Mouse (Mus musculus) hindbrain, embryonic 14.5 days (tissue): ENCODE data around the gene Gabarapl1. TPM values are rescaled to one million over a fixed set of nuclear protein-coding genes. Genes with fewer than 3 reads are reported as not detected.
A peak's percentile ranks its signal among the peaks of the same experiment; 100 is the strongest.

ENCODE experiments used
- ATAC-seq: fragments of 200-750 bp; cut with Nextera tagmentation; 2 replicates; pipeline ENCODE4 v1.8.0; 2017; ENCODE audit warnings: moderate number of reproducible peaks, mild to moderate bottlenecking, moderate TSS enrichment, moderate library complexity; ENCODE audit not compliant: low FRiP score
- DNase-seq: peaks from one replicate; pipeline ENCODE4 v3.0.0-alpha.2; 2015; ENCODE audit warnings: low spot score
- H3K27ac ChIP-seq: fragments of 300-500 bp; sonication (generic); 2 replicates; pipeline ENCODE4 v1.5.1; 2014; ENCODE audit warnings: mild to moderate bottlenecking, moderate library complexity
- H3K27me3 ChIP-seq: fragments of 300-500 bp; sonication (generic); 2 replicates; pipeline ENCODE4 v1.6.1; 2014; ENCODE audit warnings: mild to moderate bottlenecking, low read length, mixed read lengths; ENCODE audit not compliant: control insufficient read depth, insufficient read depth
- H3K36me3 ChIP-seq: fragments of 300-500 bp; sonication (generic); replicated peaks from 2 replicates; pipeline ENCODE4 v1.6.1; 2014; ENCODE audit not compliant: control insufficient read depth, insufficient read depth
- H3K4me1 ChIP-seq: fragments of 300-500 bp; sonication (generic); replicated peaks from 2 replicates; pipeline ENCODE4 v1.6.1; 2014; ENCODE audit warnings: antibody characterized with exemption, low read length, mixed read lengths; ENCODE audit not compliant: control insufficient read depth, insufficient read depth
- H3K4me2 ChIP-seq: fragments of 300-500 bp; sonication (generic); replicated peaks from 2 replicates; pipeline ENCODE4 v1.6.1; 2014; ENCODE audit warnings: mild to moderate bottlenecking, moderate library complexity
- H3K4me3 ChIP-seq: fragments of 300-500 bp; sonication (generic); replicated peaks from 2 replicates; pipeline ENCODE4 v1.5.1; 2014; ENCODE audit warnings: mild to moderate bottlenecking, low read length
- H3K9ac ChIP-seq: fragments of 300-500 bp; sonication (generic); 2 replicates; pipeline ENCODE4 v1.6.1; 2014
- H3K9me3 ChIP-seq: fragments of 300-500 bp; sonication (generic); 2 replicates; pipeline ENCODE4 v1.6.1; 2016; ENCODE audit warnings: low read length; ENCODE audit not compliant: control insufficient read depth
- whole genome bisulfite sequencing: fragments of 180-500 bp; shearing (Covaris S2); extraction: QIAGEN DNeasy Blood & Tissue Kit; methylation state at CpG from one replicate; pipeline ENCODE4 v1.1.7; 2014; 5-methylcytosine and 5-hydroxymethylcytosine counted together
- polyA plus RNA-seq: library from polyadenylated mRNA; unstranded; fragments of >200 nt; fragmentation: Nextera tagmentation; extraction: Ambion mirVana; gene quantifications from 2 replicates; pipeline ENCODE4 v1.2.1, GENCODE M21; 2014

Gabarapl1 gene
- polyA plus RNA-seq, 1 experiment from 2014 or later, result 74.7 TPM

DNA sequence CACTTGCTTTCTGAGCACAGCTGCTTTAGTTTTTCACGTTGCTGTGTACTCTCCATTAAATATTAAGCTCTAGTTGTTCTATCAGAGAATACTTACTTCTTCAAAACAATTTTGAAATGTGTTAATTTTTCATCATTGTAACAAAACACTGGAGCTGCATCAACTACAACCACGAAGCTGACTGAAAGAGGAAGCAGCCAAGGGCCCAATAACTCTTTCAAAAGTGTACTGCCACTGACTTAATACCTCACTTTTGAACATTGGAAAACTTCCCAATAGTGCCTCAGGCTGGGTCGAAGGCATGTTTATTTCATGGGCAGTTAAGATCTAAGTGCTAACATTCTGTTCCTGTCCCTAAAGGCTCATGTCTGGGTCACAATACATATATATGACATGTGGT lies 15.0 kb downstream of the Gabarapl1 start:
- ATAC-seq (no peak), DNase-seq (no peak)
- Histone ChIP-seq H3K4me1 (no peaks in the 10 kb centered on the region), H3K27ac (no peak overlapping the region), H3K9ac (no peak overlapping the region), H3K4me2 (no peak overlapping the region), H3K27me3 (no peaks in the 10 kb centered on the region), H3K4me3 (no peak overlapping the region), H3K9me3 (no peaks in the 10 kb centered on the region), H3K36me3 (0 out of 2 replicates have a peak, but pooled peaks cover 3% of the 10 kb centered on the region)
- 83% methylated on average over 3 of the region's 3 CpGs for whole genome bisulfite sequencing

DNA sequence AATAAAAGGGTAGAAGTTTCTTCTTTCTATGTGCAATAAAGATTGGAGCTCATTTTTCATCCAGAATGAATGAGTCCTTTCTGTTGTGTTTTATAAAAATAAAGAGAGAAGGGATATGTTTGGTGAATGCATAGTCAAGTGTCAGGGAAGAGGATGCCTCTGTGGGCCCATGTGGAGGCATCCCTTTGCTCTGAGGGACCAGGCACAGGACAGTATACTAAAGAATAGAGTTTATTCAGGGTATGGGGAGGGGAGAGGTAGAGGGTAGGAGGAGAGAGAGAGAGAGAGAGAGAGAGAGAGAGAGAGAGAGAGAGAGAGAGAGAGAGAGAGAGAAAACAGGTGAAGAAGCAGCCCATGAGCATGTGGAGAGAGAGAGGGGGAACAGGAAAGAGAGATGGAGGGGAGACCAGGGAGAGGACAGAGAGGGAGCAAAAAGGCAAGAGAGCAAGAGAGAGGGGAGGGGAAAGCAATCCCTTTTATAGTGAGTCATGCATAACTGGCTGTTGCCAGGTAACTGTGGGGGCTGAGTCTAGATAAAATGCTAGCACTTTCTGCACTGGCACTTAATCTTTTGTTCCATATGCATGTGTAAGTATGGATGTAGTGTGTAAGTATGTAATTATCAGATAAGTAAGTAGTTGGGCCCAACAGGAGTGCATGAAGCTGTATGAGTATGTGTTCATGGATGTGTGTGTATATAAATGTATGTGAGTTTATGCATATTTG lies 24.5 kb downstream of the Gabarapl1 start:
- Histone ChIP-seq H3K27ac (no peak overlapping the region), H3K9ac (no peak overlapping the region), H3K4me3 (no peak overlapping the region), H3K36me3 (no peaks in the 10 kb centered on the region), H3K4me1 (peaks cover 3% of the 10 kb centered on the region; the same call in 1 of the 2 replicates), H3K9me3 (no peaks in the 10 kb centered on the region), H3K4me2 (no peak overlapping the region), H3K27me3 (no peaks in the 10 kb centered on the region)
- no peak for DNase-seq
- ATAC-seq, result no peak

DNA sequence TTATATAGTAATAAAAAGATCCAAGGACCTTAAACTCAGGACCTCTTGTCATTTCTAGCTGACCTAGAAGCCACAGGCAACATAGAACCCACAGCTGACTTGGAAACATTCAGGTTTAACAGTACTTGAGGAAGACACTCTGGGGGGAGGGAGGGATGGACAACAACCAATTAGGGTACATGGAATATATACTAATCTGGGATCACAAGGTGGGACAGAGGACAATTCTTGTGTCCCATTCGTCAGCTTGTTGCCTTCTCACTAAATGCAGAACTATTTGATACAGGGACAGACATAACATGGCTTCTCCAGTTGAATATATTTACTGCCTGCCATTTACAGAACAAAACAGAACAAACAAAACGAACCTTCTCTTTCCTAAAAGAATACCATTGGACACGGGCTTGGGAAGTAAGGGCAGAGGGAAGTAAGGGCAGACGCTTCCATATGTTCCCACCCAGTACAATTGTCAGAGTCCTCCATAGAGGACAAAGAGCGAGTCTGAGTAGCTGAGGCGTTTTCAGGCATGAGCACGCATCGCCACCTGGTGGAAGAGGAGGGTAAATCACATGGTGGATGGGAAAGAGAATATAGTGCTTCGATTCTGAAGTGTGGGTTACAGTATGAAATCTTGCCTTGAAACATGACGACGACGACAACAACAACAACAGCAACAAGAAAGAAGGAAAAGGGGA lies 26.1 kb downstream of the Gabarapl1 start:
- Histone ChIP-seq H3K36me3 (no peaks in the 10 kb centered on the region), H3K27me3 (no peaks in the 10 kb centered on the region), H3K4me3 (no peak overlapping the region), H3K4me2 (0 out of 2 replicates have a peak overlapping the region, but pooled peaks have one; percentile 18), H3K27ac (no peak overlapping the region), H3K9me3 (no peaks in the 10 kb centered on the region), H3K9ac (no peak overlapping the region), H3K4me1 (peaks cover 3% of the 10 kb centered on the region; the same call in 1 of the 2 replicates)
- DNase-seq (peak; percentile 88), ATAC-seq (peak; percentile 90)
- WGBS, result 16% methylated on average over 12 of the region's 12 CpGs

DNA sequence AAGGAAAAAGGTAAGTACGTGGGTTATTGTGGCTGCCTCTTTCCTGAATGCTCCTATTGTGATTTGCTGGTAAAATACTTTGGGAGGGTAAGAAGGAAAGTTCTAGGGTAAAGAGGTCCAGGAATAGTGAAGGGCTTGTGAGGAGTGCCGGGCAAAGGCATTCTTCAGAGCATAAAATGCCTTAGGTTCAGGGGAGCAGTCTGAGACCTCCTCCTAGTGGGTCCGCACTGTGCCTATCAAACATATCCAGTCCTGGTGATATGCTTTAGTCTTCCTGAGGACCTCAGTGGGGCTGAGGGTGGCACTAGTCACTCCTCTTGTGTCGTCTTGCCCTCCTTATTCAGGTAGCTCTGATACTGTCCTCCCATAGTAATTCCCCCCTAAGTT lies 26.7 kb downstream of the Gabarapl1 start:
- H3K27ac ChIP-seq, result no peak overlapping the region
- H3K9me3 ChIP-seq, result no peaks in the 10 kb centered on the region
- no peak overlapping the region for H3K9ac ChIP-seq
- no peaks in the 10 kb centered on the region for H3K27me3 ChIP-seq
- H3K36me3 ChIP-seq, result no peaks in the 10 kb centered on the region
- DNase-seq (no peak), ATAC-seq (0 out of 2 replicates have a peak, but pooled peaks have one; percentile 5)
- H3K4me2 ChIP-seq, result no peak overlapping the region
- H3K4me3 ChIP-seq, result no peak overlapping the region
- WGBS, result 61% methylated on average over 4 of the region's 4 CpGs
- peaks cover 3% of the 10 kb centered on the region; the same call in 1 of the 2 replicates for H3K4me1 ChIP-seq

DNA sequence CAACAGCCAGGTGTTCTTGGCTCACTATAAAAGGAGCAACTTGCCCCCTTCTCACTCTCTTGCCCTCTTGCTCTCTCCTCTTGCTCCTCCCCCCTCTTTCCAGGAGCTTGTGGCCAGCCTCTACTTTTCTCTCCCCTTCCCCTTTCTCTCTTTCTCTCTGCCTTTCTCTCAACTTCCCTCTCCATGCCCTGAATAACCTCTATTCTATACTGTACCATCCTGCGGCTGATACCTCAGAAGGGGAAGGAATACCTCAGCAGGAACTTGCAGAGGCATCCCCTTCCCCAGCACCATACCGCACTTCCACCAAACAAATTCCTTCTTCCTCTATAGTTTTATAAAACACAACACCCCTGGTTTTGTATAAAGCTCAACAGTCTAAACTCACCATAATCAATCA lies 32.3 kb downstream of the Gabarapl1 start:
- Histone ChIP-seq H3K4me1 (no peaks in the 10 kb centered on the region), H3K27ac (no peak overlapping the region), H3K9ac (no peak overlapping the region), H3K4me3 (no peak overlapping the region), H3K4me2 (no peak overlapping the region), H3K9me3 (no peaks in the 10 kb centered on the region), H3K27me3 (no peaks in the 10 kb centered on the region), H3K36me3 (no peaks in the 10 kb centered on the region)
- DNase-seq (no peak), ATAC-seq (no peak)
- WGBS, result 83% methylated on average over 2 of the region's 2 CpGs

DNA sequence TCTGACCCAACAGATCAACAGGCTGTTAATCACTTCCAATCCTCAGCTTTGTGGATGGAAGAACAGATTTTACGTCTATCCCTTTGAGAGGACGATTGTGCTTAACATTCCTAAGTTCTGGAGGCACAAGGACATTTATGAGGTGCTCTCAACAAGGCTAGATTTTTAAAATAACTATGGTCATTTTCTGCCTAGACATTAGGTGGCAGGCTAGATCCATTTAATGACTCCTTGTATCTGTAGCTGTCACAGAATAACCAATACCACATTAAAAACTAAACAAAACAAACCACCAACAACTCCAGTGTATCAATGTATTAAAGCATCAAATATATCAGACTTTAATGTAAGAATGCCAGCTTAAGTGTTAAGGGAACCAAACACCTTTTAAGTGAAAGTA lies 42.4 kb downstream of the Gabarapl1 start:
- ATAC-seq, result no peak
- no peak overlapping the region for H3K4me3 ChIP-seq
- DNase-seq, result no peak
- 60% methylated on average over 2 of the region's 2 CpGs for WGBS
- no peaks in the 10 kb centered on the region for H3K27me3 ChIP-seq
- no peak overlapping the region for H3K27ac ChIP-seq
- H3K4me1 ChIP-seq, result no peaks in the 10 kb centered on the region
- no peaks in the 10 kb centered on the region for H3K36me3 ChIP-seq
- H3K9me3 ChIP-seq, result no peaks in the 10 kb centered on the region
- H3K4me2 ChIP-seq, result no peak overlapping the region
- H3K9ac ChIP-seq, result no peak overlapping the region

DNA sequence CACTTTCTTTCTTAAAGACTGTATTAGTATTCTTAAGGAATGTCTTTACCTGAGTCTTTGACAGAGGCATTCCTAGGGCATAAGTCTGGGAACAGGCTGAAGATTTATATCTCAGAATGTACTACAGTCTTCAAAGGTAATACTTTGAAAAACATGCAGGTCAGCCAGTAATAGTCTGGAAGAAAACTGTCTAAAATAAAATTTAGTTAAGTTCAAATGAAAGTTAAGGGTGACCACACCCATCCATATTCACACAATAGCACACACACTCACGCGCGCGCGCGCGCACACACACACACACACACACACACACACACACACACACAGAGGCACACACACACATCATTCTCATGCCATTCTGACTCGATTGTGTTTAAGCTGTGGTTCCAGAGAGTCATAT lies 44.6 kb downstream of the Gabarapl1 start, which contains the start of gene Klre1:
Klre1 (plus strand) TSS at position 301 of the 400 bp plus-strand sequence.
- Histone ChIP-seq H3K27ac (no peak within 1 kb of the TSS), H3K4me1 (no peaks in the 10 kb centered on the region), H3K4me3 (no peak within 1 kb of the TSS), H3K27me3 (no peaks in the 10 kb centered on the region), H3K9me3 (no peaks in the 10 kb centered on the region), H3K9ac (no peak within 1 kb of the TSS), H3K4me2 (no peak within 1 kb of the TSS), H3K36me3 (no peaks in the 10 kb centered on the region)
- DNase-seq (no peak), ATAC-seq (no peak)
- 89% methylated on average over 8 of the region's 8 CpGs for WGBS

DNA sequence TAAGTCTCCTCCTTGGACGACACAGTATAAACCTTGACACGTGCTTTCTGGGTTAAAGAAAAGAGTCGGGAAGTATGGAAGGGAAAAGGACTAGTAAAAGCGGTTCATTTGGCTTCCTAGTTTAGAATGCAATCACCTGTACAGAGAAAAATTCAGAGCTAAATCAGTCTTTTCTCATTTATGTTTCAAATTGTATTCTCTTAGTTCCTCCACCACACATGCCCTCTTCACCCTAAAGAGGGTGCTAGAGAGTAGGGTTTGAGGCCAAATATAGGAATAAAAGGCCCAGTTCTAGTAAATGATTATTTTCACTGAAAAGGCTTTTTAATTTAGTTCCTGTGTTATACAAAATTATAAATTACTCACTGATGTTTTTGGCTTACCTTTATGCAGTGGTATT lies 48.3 kb downstream of the Gabarapl1 start:
- no peak for DNase-seq

DNA sequence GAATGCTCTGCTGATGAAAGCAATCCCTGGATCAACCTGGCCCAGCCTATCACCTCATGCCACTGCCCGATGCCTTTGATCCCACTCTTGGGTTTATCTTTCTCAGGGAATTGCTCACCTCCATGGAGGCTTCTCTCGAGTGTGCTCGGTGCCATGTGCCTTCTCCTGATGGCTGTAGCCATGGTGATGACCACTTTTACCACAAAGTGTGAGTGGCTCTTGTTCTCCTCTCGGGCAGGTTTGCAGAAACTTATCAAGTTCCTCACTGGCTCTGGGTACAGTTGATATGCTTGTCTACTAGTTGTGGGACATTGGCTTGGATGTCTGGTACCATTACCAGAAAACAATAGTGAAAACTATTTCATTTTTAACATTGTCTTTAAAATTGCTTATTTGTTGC lies 48.9 kb downstream of the Gabarapl1 start:
- no peak for DNase-seq
- ATAC-seq, result no peak
- Histone ChIP-seq H3K4me2 (no peak overlapping the region), H3K4me1 (no peaks in the 10 kb centered on the region), H3K9ac (no peak overlapping the region), H3K27me3 (no peaks in the 10 kb centered on the region), H3K9me3 (no peaks in the 10 kb centered on the region), H3K27ac (no peak overlapping the region), H3K36me3 (no peaks in the 10 kb centered on the region), H3K4me3 (no peak overlapping the region)
- WGBS, result 85% methylated on average over 4 of the region's 4 CpGs

More for the DNA sequence above, 48.3 kb downstream of the Gabarapl1 start:
- Histone ChIP-seq H3K4me2 (no peak overlapping the region), H3K9ac (no peak overlapping the region), H3K27ac (no peak overlapping the region), H3K4me3 (no peak overlapping the region), H3K9me3 (no peaks in the 10 kb centered on the region), H3K36me3 (no peaks in the 10 kb centered on the region), H3K27me3 (no peaks in the 10 kb centered on the region), H3K4me1 (no peaks in the 10 kb centered on the region)
- 70% methylated on average over 4 of the region's 4 CpGs for WGBS
- no peak for ATAC-seq
